16 mouse cellular contexts compared by ENCODE assay signal in genomic region chr11:61161121-61161520, GRCm38 (mm10). TPM values are rescaled to one million over a fixed set of nuclear protein-coding genes. Genes with fewer than 3 reads are reported as not detected.
"Had no signal": no experiment of that assay in that cellular context is flagged by ENCODE, and none has a peak within 500 bp of the region (broad histone marks: within the 10 kb centered on the region; RNA-seq: fewer than 3 reads in every experiment).

No protein-coding gene starts in this region.

- H3K9me3 ChIP-seq: neural tube, embryonic 15.5 days; stomach, embryonic 15.5 days had no signal

- DNase-seq: retina, postnatal 1 day; right cerebral cortex, adult 18-20 months; right cerebral cortex, postnatal 14 days; right cerebral cortex, postnatal 25 days; right cerebral cortex, postnatal 4 days; spleen, adult 18-20 months; thymus, adult 18-20 months; thymus, postnatal 14 days; thymus, postnatal 25 days; thymus, postnatal 36 days; thymus, postnatal 4 days had no signal

- H3K27ac ChIP-seq: neural tube, embryonic 15.5 days; stomach, embryonic 15.5 days; stomach, postnatal 0 days had no signal

- H3K4me3 ChIP-seq: neural tube, embryonic 15.5 days; stomach, embryonic 15.5 days had no signal

- H3K4me1 ChIP-seq: neural tube, embryonic 15.5 days; stomach, embryonic 15.5 days had no signal

- H3K27me3 ChIP-seq: neural tube, embryonic 15.5 days; stomach, embryonic 15.5 days had no signal

- H3K9ac ChIP-seq: neural tube, embryonic 15.5 days; stomach, embryonic 15.5 days had no signal

RNA-seq across cellular contexts. Expression of gene Aldh3a1, which starts 46.2 kb away (rescaled TPM):
- polyA plus RNA-seq: neural tube, embryonic 14.5 days; stomach, embryonic 14.5 days had no signal
